Mouse (Mus musculus) liver, embryonic 12.5 days (tissue): ENCODE data around the gene Caln1. TPM values are rescaled to one million over a fixed set of nuclear protein-coding genes. Genes with fewer than 3 reads are reported as not detected.

Source experiments
- ATAC-seq: fragments of 200-750 bp; cut with Nextera tagmentation; 2 replicates; pipeline ENCODE4 v1.8.0; 2017; ENCODE audit warnings: moderate number of reproducible peaks, mild to moderate bottlenecking, moderate library complexity
- H3K27ac ChIP-seq: fragments of 300-500 bp; sonication (generic); 2 replicates; pipeline ENCODE4 v1.5.1; 2016; ENCODE audit warnings: mild to moderate bottlenecking
- H3K27me3 ChIP-seq: fragments of 300-500 bp; sonication (generic); replicated peaks from 2 replicates; pipeline ENCODE4 v1.6.1; 2016; ENCODE audit warnings: mild to moderate bottlenecking, moderate library complexity
- H3K36me3 ChIP-seq: fragments of 300-500 bp; sonication (generic); 2 replicates; pipeline ENCODE4 v1.6.1; 2016; ENCODE audit warnings: mild to moderate bottlenecking, moderate library complexity
- H3K4me1 ChIP-seq: fragments of 300-500 bp; sonication (generic); 2 replicates; pipeline ENCODE4 v1.6.1; 2016
- H3K4me2 ChIP-seq: fragments of 300-500 bp; sonication (generic); 2 replicates; pipeline ENCODE4 v1.6.1; 2016; ENCODE audit warnings: mild to moderate bottlenecking, moderate library complexity
- H3K4me3 ChIP-seq: fragments of 300-500 bp; sonication (generic); 2 replicates; pipeline ENCODE4 v1.5.1; 2016; ENCODE audit warnings: mild to moderate bottlenecking, moderate library complexity
- H3K9ac ChIP-seq: fragments of 300-500 bp; sonication (generic); 2 replicates; pipeline ENCODE4 v1.6.1; 2016; ENCODE audit warnings: mild to moderate bottlenecking, moderate library complexity
- H3K9me3 ChIP-seq: fragments of 300-500 bp; sonication (generic); replicated peaks from 2 replicates; pipeline ENCODE4 v1.6.1; 2016; ENCODE audit warnings: mild to moderate bottlenecking, moderate library complexity
- WGBS: fragments of 180-500 bp; shearing (Covaris S2); methylation state at CpG from one replicate; pipeline ENCODE4 v1.1.7; 2016; ENCODE audit not compliant: insufficient replicate concordance; 5-methylcytosine and 5-hydroxymethylcytosine counted together
- polyA plus RNA-seq: library from polyadenylated mRNA; unstranded; fragments of >200 nt; fragmentation: Nextera tagmentation; extraction: Ambion mirVana; gene quantifications from 2 replicates; pipeline ENCODE4 v1.2.1, GENCODE M21; 2016

The Caln1 gene
- polyA plus RNA-seq, 1 experiment from 2014 or later = not detected

DNA sequence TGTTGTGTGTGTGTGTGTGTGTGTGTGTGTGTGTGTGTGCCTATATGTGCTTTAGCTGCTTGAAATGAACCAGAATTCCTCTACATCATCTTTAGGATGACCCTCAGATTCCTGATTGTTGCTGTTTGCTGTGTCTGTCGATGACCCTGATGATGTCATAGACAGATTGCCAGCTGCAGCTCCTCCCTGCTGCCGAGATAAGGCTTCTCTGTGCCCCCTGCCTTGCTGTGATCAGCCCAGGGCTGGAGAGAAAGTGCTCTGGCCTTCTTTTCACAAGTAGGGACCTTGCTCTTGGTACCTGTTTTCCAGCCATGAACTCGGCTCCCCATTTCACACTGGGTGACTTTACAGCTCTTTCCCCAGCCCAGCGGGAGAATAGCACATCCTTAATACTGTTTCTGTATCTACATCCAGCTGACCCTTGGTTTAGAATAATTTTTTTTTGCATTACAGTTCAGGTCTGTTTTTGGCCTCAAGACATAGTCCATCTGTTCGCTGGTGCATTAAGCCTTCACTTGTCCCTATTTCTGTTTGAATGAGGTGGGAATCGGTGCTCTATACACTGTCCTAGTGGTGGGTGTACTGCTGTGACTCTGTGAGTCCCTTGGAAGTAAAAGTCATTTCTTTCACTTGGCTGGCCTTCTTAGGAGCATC lies 337.1 kb downstream of the Caln1 start:
- Histone ChIP-seq H3K9me3 (no peaks in the 10 kb centered on the region), H3K4me1 (peaks cover 14% of the 10 kb centered on the region), H3K4me3 (no peak overlapping the region), H3K27me3 (no peaks in the 10 kb centered on the region), H3K27ac (no peak overlapping the region), H3K36me3 (no peaks in the 10 kb centered on the region), H3K4me2 (peak overlapping the region; percentile 34), H3K9ac (no peak overlapping the region)
- peak; percentile 84 for ATAC-seq
- 40% methylated on average over 6 of the region's 6 CpGs for whole genome bisulfite sequencing

DNA sequence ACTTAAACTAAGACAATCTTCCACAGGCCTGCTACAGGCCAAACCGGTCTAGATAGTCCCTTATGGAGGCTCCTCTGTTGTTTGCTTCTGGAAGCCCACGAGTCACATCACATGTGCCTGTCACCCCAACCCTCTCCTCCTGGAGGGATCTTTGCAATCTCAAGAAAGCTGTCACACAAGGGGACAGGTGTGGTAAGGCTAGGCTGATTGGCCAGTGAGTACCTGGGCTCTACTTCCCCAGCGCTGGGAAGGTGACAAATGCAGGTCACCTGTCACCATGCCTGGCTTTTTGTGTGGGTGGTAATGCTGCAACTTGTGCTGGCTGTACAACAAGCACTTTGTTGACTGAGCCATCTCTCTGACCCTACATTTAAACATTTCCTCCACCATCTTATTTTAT lies 338.5 kb downstream of the Caln1 start:
- no peaks in the 10 kb centered on the region for H3K36me3 ChIP-seq
- no peaks in the 10 kb centered on the region for H3K9me3 ChIP-seq
- H3K4me2 ChIP-seq = no peak overlapping the region
- H3K27me3 ChIP-seq = no peaks in the 10 kb centered on the region
- H3K4me3 ChIP-seq = no peak overlapping the region
- H3K9ac ChIP-seq = no peak overlapping the region
- H3K4me1 ChIP-seq = peaks cover 14% of the 10 kb centered on the region
- ATAC-seq = no peak
- WGBS = 69% methylated on average over 3 of the region's 3 CpGs
- no peak overlapping the region for H3K27ac ChIP-seq

DNA sequence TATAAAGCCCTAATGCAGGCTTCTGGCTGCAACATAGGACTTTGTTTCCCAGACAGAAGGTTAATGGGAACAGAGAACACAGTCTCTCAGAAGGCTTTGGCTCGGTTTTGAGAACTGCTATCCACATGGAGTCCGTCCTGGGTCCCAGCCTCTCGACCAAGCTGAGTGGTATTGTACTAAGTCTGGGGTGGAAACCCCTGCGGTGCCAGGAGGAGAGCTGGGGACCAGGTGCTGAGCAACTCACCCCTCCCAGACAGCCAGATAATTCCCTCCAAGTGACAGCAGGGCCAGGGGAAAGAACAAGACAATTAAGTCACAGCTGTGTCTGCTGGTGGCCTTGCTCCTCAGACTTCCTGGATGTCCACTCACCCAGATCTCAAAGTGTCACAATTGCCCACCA lies 339.4 kb downstream of the Caln1 start:
- Histone ChIP-seq H3K9ac (no peak overlapping the region), H3K4me3 (no peak overlapping the region), H3K27me3 (no peaks in the 10 kb centered on the region), H3K4me1 (peaks cover 14% of the 10 kb centered on the region), H3K9me3 (no peaks in the 10 kb centered on the region), H3K4me2 (no peak overlapping the region), H3K27ac (no peak overlapping the region), H3K36me3 (no peaks in the 10 kb centered on the region)
- WGBS = 71% methylated on average over 4 of the region's 4 CpGs
- no peak for ATAC-seq

DNA sequence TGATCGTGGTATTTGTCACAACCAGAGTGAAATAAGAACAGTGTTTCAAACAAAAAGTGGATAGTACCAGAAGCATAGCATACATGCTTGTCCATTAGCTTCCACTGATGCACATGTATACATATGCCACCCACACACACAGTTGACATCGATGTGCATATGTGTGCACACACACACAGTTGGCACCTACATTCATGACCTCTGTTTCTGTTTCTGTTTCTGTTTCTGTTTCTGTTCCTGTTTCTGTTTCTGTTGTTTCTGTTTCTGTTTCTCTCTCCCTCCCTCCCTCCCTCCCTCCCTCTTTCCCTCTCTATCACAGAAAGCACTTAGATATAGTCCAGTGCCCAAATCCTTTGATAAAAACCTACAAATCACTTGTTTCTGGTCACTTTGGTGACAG lies 342.4 kb downstream of the Caln1 start:
- Histone ChIP-seq H3K27ac (no peak overlapping the region), H3K4me2 (no peak overlapping the region), H3K9ac (no peak overlapping the region), H3K9me3 (no peaks in the 10 kb centered on the region), H3K36me3 (no peaks in the 10 kb centered on the region), H3K27me3 (no peaks in the 10 kb centered on the region), H3K4me3 (no peak overlapping the region), H3K4me1 (peaks cover 2% of the 10 kb centered on the region)
- ATAC-seq = no peak
- WGBS = 59% methylated on average over 2 of the region's 2 CpGs

GRCm38 (mm10) chr5:130712281-130712680 lies 343.0 kb downstream of the Caln1 start:
- Histone ChIP-seq H3K27ac (no peak overlapping the region), H3K9me3 (no peaks in the 10 kb centered on the region), H3K9ac (no peak overlapping the region), H3K4me3 (no peak overlapping the region), H3K27me3 (no peaks in the 10 kb centered on the region), H3K4me2 (no peak overlapping the region), H3K36me3 (no peaks in the 10 kb centered on the region), H3K4me1 (no peaks in the 10 kb centered on the region)
- peak; percentile 84 for ATAC-seq
- 78% methylated on average over 1 of the region's 1 CpGs for WGBS

- Histone ChIP-seq H3K27ac (no peak overlapping the region), H3K4me1 (no peaks in the 10 kb centered on the region), H3K9me3 (no peaks in the 10 kb centered on the region), H3K4me2 (no peak overlapping the region), H3K4me3 (no peak overlapping the region), H3K9ac (no peak overlapping the region), H3K27me3 (no peaks in the 10 kb centered on the region), H3K36me3 (no peaks in the 10 kb centered on the region)
- no peak for ATAC-seq
- WGBS = 60% methylated on average over 4 of the region's 4 CpGs
Measured at GRCm38 (mm10) chr5:130715181-130715580, 345.9 kb downstream of the Caln1 start.

DNA sequence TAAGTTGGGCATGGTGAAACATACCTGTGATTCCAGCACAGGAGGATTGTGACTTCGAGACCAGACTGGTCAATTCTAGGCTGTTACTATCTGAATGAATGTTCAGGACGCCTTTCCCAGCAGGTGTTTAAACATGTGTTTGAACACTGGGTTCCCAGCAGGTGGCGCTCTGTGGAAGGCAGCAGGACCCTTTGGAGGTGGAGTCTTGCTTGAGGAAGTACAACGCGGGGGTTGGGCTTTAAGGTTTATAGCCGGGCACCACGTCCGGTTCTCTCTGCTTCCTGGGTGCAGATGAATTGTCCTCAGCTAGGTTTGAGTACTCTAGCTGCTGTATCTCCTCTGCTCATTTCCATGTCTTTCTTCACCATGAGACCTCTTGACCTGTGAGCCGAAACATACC lies 349.1 kb downstream of the Caln1 start:
- Histone ChIP-seq H3K4me3 (no peak overlapping the region), H3K27me3 (no peaks in the 10 kb centered on the region), H3K4me1 (no peaks in the 10 kb centered on the region), H3K9me3 (no peaks in the 10 kb centered on the region), H3K4me2 (no peak overlapping the region), H3K36me3 (no peaks in the 10 kb centered on the region), H3K9ac (no peak overlapping the region), H3K27ac (no peak overlapping the region)
- ATAC-seq = 0 out of 2 replicates have a peak, but pooled peaks have one; percentile 47
- 42% methylated on average over 9 of the region's 9 CpGs for WGBS

DNA sequence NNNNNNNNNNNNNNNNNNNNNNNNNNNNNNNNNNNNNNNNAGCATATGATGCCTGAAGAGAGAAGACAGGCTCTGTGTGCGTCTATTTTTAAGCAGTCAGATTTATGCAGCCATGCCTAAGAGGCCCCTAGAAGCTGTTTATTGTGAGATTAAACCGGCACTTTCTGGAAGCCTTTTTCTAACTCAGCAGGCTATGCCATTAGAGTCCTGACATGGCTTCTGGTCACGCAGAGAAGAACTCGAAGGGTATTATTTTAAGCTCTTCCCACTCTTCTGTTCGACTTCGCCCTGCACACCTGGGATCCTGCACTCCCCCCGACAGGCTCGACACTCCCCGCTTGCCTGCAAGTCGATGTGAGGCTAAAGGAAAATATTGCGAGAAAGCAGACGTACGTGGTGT lies 372.9 kb downstream of the Caln1 start:
- Histone ChIP-seq H3K9me3 (no peaks in the 10 kb centered on the region), H3K4me1 (no peaks in the 10 kb centered on the region), H3K27me3 (no peaks in the 10 kb centered on the region), H3K36me3 (no peaks in the 10 kb centered on the region), H3K4me3 (no peak overlapping the region), H3K27ac (no peak overlapping the region), H3K9ac (no peak overlapping the region), H3K4me2 (no peak overlapping the region)
- ATAC-seq = no peak
- WGBS = 76% methylated on average over 13 of the region's 13 CpGs

GRCm38 (mm10) chr5:130757517-130757916 lies 388.3 kb downstream of the Caln1 start:
- no peak for ATAC-seq
- WGBS = 72% methylated on average over 3 of the region's 3 CpGs

DNA sequence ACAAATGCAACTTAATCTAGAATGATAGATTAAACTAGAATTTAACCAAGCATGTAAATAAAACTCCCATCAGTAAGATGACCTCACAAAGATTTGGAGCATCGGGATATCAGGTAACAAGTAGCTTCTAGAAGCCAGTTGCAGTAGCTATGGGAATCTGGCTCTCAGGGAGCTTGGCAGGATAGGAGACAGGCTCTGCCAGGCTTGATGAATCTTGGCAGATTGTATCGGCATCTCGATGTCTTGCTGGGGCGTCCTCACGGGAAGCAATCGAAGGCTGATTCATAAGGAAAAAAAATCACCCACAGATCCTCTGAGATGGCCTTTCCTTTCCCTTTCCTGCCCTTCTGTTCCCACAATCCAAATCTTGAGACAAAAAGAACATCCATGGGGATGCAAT lies 396.5 kb downstream of the Caln1 start:
- Histone ChIP-seq H3K36me3 (no peaks in the 10 kb centered on the region), H3K4me2 (no peak overlapping the region), H3K27me3 (no peaks in the 10 kb centered on the region), H3K4me1 (no peaks in the 10 kb centered on the region), H3K9me3 (peaks cover 24% of the 10 kb centered on the region; the same call in 1 of the 2 replicates), H3K4me3 (no peak overlapping the region), H3K27ac (no peak overlapping the region), H3K9ac (no peak overlapping the region)
- no peak for ATAC-seq
- WGBS = 79% methylated on average over 6 of the region's 6 CpGs

More at GRCm38 (mm10) chr5:130757517-130757916, 388.3 kb downstream of the Caln1 start:
- peaks cover 12% of the 10 kb centered on the region for H3K9me3 ChIP-seq
- no peak overlapping the region for H3K27ac ChIP-seq
- no peaks in the 10 kb centered on the region for H3K4me1 ChIP-seq
- no peak overlapping the region for H3K4me2 ChIP-seq
- no peaks in the 10 kb centered on the region for H3K36me3 ChIP-seq
- H3K9ac ChIP-seq = no peak overlapping the region
- H3K4me3 ChIP-seq = no peak overlapping the region
- H3K27me3 ChIP-seq = no peaks in the 10 kb centered on the region

DNA sequence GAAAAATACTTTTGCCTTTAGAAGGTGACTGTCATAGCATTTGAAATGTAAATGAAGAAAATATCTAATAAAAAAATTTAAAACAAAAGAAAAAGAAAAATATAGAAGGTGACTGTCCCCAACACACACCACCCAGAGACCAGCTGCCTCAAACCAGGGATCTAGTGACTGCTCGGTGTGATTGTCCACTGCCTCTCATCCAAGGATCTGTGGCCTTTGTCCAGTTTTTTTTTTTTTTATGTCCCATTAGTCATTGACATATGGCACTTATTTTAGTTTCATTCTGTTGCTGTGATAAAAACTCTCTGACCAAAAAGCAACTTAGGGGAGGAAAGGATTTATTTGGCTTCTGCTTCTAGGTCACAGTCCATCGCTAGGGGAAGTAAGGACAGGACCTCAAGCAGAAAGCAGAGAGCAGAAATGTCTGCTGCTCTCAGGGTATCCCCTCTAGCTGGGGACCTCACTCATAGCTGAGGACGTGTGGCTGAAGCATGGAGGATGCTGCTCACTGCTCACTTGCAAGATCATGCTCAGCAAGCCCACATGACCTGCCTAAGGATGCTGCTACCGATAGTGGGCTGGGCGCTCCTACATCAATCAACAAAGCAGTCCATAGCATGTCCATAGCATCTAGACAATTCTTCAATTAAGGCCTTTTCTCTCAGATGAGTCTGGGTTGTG lies 401.9 kb downstream of the Caln1 start:
- Histone ChIP-seq H3K27ac (no peak overlapping the region), H3K27me3 (no peaks in the 10 kb centered on the region), H3K4me2 (no peak overlapping the region), H3K4me3 (no peak overlapping the region), H3K9me3 (peaks cover 23% of the 10 kb centered on the region; the same call in 1 of the 2 replicates), H3K4me1 (no peaks in the 10 kb centered on the region), H3K9ac (no peak overlapping the region), H3K36me3 (no peaks in the 10 kb centered on the region)
- no peak for ATAC-seq
- WGBS = 57% methylated on average over 5 of the region's 5 CpGs

GRCm38 (mm10) chr5:130772491-130772890 lies 403.2 kb downstream of the Caln1 start:
- Histone ChIP-seq H3K4me3 (no peak overlapping the region), H3K27ac (no peak overlapping the region), H3K9ac (no peak overlapping the region), H3K27me3 (no peaks in the 10 kb centered on the region), H3K9me3 (peaks cover 23% of the 10 kb centered on the region; the same call in 1 of the 2 replicates), H3K4me1 (no peaks in the 10 kb centered on the region), H3K36me3 (no peaks in the 10 kb centered on the region), H3K4me2 (no peak overlapping the region)
- no peak for ATAC-seq
- 77% methylated on average over 6 of the region's 6 CpGs for WGBS
